Mouse (Mus musculus): ENCODE data around the gene Insl6.

Gene Insl6

DNA sequence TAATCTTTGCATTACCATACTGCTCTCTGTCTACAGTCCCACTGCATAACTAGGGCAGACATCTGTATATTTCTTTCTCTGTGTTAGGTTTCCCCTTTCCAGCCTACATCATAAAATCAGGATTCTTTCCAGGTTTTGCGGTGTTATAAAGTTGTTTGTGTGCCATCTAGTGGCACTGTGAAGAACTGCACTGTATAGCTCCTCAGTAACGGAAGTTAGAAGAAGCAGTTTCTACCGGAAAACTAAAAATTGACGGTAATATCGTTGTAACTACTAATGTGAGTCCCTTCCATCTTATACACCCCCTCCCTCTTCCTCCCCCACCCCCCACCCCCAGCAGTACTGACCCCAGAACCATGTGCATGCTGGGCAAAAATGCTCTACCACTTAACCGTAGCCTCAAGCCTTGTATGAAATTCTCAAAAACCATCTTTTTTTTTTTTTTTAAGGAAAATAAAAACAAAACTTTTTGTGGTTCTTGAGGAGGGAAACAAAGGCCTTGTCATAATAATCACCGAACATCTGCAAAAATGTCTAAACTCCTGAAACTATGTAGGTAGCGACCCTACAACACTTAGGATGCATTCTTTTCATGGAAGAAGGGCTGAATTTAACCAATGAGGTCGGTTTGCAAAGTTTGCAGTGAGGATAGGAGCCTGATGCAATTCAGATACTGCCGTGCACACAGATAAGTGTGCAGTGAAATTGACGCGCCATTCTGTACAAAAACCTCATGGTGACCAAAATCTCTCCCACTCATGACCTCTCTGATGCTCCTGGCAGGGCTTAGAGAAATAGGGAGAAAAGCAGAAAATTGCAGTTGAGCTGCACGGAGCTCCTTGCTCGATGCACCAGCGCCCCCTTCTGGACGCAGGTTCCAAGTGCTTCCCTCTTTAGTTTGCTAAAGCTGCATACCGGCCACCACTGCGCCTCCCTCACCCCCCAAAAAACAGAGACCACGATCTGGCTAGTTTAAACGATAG lies 30.0 kb upstream of the Insl6 start:
- DNase-seq (ENCODE audit: low spot score in 2 of 2): peak; percentile 71 to 82

DNA sequence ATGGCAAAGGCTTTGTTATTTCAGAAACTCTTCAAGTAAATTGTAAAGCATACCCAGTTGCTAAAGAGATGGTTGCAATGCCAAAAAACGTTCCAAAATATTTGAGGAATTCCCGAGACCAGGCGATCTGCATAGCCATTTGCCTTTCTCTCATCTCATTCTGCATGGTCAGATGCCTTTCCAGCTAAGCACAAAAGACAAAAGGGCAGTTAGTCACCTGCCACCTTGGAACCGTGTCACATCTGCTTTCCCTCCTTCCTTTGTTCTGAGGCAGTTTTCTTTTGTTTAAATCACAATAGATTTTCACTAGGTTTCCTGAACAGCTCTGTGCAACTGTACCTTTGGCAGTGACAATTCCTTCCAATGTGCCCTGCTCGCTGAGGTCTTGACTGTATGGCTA lies 25.8 kb upstream of the Insl6 start:
- DNase-seq (ENCODE audit: low spot score in 2 of 2): no peak

DNA sequence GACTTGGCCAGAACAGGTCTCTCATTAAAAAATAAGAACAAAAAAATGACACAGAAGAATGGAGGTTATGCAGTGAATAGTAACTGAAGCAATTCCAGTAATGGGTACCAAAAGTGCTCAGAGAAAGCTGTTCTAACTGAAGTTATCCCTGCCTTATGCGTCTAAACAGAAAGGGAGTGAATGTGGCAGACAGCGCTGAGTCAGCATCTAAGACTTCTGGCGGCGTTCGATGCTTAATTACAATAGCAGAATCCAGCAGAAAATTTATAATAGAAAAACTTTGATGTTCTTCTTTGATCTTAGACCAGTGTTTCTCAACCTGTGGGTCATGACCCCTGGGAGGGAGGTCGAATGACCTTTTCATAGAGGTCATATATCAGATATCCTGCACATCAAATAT lies 20.5 kb upstream of the Insl6 start:
- DNase-seq (ENCODE audit: low spot score in 2 of 2): no peak

DNA sequence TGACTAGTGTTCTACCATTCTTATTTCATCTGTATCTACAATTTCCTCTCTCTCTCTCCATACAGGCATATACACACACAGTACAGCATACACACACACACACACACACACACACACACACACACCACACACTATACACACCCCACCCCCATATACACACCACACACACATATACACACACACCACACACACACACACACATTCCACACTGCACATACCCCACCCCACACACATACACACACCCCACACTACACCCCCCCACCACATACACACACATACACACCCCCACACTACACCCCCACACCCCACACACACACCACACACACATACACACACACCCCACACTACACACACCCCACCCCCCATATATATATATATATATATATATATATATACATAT lies 19.7 kb upstream of the Insl6 start:
- DNase-seq (ENCODE audit: low spot score in 2 of 2): no peak

DNA sequence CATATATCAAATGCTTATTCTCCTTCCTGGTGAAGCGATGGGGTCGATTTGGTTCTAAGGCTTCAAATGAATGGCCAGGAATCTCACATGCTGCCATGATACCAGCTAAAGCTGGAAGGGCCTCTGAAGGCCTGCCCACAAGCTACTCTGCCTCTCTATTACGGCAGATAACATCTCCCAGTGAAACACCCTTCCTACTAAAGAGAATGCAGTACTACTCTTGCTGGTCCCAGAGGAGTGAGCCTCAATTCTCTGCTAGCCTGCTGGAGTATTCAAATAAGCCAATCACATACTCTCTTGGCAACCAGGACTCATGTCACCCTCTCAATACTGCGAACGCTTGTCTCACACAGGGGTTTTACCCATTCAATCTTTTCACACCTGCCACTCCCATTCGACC lies 17.1 kb upstream of the Insl6 start:
- no peak for DNase-seq (ENCODE audit: low spot score in 2 of 2)

DNA sequence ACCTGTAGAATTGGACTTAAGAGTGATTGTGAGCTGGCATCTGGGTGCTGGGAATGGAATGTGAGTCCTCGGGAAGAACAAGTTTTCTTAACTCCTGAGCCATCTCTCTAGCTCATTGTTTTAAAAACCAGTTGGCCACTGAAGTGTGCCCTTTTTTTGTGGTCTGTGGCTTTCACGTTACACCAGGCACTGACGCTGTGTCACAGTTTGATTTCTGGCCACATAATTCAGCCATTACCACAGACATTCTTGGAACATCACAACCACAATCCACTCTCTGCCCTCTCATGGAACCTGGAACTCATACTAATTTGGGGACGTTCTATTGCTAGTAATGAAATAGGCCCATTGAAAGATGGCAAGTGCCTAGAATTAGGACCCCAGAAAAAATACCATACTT lies 15.9 kb upstream of the Insl6 start:
- DNase-seq (ENCODE audit: low spot score in 2 of 2): no peak

DNA sequence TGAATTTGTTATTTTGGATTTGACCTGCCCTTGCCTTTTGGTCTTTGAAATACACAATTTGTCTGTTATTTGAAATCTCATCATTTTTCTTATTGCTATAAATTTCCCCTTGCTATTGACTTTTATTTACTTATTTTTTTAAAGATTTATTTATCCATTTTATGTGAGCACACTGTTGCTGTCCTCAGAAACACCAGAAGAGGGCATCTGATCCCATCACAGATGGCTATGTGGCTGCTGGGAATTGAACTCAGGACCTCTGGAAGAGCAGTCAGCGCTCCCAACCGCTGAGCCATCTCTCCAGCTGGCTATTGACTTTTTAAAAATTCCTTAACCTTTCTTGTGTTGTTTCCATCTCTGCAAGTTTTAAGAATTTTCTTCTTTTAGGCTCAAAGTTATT lies 11.5 kb upstream of the Insl6 start:
- DNase-seq (ENCODE audit: low spot score in 2 of 2): no peak

DNA sequence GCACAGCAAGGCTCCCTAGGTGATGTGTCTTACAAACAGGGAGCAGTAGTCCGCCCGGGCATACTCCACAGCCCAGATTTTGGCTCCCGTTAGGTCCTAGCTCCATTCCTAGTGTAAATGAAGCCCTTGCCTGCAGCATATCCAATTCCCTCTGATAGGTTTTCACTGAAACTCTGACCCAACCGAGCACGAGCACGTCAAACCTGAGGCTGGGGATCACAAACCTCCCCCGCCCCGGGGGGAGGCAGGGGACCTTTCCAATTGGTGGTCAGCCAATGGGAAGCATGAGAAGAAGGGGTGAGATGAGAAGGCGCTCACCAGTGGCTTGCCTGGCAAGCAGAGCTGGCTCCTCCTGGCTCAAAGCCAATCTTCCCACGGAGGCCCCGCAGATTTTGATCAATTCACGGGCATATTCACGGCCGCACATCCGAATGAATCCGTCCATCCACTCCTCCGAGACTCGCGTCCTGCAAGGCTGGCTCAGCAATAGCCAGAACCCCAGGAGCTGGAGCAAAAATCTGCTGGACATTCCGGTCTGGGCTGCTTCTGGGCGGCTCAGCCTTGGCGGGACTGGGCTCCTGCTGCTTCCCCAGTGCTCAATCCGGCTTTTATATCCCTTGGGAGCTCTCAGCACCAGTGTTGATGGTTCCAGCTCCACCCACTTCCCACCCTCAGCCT lies 9.1 kb upstream of the Insl6 start, which contains the start of gene Rln1:
Gene Rln1, minus strand, starts transcription at position 603 of the 678 bp plus-strand sequence.
- DNase-seq (ENCODE audit: low spot score in 2 of 2): peak in 1 of 2 experiments; percentile 10

DNA sequence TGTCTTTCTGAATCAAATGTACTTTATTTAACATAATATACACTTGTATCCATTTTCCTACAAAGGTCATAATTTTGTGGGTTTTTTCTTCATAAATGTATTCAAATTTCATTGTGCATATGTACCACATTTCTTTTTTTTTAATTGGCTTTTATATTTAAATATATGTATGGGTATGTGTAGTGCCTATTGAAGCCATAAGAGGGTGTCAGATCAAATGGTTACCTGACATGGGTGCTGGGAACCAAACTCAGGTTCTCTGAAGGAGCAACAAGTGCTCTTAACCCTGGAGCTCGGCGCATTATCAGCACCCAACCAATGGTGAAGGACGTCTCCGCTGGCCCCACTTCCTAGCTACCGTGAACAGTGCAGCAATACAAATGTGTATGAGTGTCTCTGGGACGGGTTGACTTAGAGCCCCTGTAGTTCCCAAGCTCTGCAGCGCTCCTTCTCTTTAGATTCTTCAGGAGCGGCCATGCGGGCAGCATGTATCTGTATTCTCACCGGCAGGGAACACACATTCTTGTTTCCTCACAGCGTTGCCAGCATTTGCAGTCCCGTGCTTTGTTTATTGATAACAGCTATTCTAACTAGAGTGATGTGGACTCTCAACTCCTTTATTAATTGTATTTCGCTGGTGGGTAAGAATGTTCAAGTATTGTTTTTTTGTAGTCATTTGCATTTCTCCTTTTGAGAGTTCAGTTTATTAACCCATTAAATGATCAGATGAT lies 1.8 kb upstream of the Insl6 start:
- DNase-seq (ENCODE audit: low spot score in 2 of 2): no peak

DNA sequence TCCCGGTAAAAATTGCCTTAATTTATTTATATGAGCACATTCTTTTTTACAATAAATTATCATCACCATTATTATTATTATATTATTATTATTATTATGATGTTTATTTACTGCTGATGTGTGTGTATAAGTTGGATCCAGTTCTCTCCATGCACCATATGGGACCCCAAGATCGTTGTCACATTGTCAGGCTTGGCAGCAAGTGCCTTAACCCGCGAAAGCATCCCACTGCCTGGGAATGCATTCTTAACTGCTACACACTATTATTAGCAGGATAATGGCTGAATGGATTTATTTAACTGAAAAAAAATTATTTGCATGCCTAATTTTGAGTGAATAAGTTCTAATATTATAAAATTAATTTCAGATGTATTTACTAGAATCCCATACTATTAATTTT lies 1.2 kb upstream of the Insl6 start:
- no peak for DNase-seq (ENCODE audit: low spot score in 2 of 2)

DNA sequence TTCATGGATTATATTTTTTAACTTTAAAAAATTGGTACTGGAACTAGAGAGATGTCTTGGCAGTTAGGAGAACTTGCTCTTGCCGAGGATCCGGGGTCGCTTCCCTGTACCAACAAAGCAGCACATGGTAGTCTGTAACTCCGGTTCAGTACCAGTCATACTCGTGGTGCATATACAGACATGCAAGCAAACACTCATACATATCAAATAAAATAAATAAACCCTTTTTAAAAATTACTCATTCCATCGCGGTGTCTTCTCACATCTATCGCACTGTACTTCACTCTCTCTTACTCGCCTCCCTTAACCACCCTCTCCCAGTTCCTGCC lies 660 bp upstream of the Insl6 start:
- DNase-seq (ENCODE audit: low spot score in 2 of 2): no peak

DNA sequence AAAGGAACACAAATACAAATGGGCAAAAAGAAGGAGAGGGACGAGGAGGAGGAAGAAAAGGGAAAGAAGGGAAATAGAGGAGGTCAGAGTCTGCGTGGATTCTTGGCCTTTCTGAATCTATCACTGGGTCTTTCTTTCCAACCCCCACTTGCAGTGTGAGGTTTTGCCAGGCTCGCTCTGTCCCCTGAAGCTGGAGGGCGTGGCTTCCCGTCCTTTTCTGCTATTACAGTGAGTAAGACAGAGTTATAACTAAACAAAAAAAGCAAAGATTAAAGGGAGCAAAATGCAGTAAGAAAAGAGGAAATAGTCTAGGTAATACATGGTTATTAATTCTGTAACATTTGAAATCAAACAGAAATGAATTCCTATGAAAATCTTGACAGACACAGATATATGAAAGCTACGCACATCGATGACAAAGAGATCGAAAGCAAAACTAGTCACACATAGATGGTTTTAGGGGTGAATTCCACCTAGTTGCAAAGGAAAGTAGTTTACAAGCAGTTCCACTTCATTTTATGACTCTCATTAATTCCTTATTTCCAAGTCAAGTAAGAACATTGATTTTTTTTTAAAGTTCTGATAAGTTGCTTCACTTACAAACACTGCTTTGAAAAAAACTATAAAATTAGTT lies 1.6 kb downstream of the Insl6 start:
- no peak for DNase-seq (ENCODE audit: low spot score in 2 of 2)

DNA sequence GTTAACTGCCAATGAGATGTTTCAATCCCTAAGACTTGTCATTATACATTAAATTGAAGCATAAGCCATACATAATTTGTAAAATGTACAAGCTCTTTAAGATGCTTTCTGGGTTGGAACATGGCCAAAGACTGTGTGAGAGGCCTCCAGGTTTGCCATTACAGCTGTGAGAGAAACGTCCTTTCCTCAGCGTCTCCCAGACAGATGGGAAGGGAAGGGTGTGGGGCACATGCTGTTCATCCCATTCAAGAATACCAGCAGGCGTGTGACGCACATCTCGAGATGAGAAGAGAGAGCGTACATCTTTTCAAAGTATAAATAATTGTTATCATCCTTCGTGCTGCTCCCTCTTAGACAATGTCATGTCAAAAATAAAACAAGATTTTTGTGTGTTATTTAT lies 12.5 kb downstream of the Insl6 start:
- DNase-seq (ENCODE audit: low spot score in 2 of 2): no peak

DNA sequence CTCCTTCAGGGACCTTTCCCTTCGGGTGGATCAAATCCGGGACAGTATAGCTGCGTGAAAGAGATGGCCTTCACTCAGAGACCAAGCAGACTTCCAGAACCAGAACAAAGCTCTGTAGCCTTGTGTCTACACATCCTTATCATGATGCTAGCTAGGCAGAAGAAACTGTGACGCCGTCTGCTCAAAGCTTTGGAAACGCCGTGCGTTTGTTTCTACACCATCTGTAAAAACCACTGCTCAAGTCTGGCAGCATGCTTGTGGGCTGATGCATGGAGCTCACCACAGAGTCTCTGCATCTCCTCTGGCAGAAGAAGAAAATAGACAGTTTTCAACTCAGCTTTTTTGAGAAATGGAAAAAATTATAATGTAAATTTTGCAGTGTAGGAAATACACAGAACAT lies 13.4 kb downstream of the Insl6 start:
- DNase-seq (ENCODE audit: low spot score in 2 of 2): no peak

DNA sequence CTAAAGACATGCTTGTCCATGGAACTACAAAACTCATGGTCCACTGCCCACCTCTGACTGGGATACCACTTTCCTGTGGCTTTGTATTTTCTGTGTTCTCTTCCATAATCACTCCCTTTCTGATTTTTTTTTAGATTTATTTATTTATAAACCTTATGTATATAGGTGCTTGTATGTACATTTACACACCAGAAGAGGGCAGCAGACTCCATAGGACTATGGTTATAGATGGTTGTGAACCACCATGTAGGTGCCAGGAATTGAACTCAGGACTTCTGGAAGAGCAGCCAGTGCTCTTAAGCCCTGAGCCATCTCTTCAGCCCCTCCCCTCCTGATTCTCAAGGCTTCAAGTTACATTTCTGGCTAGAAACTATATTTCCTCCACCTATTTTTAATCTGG lies 16.3 kb downstream of the Insl6 start:
- no peak for DNase-seq (ENCODE audit: low spot score in 2 of 2)

DNA sequence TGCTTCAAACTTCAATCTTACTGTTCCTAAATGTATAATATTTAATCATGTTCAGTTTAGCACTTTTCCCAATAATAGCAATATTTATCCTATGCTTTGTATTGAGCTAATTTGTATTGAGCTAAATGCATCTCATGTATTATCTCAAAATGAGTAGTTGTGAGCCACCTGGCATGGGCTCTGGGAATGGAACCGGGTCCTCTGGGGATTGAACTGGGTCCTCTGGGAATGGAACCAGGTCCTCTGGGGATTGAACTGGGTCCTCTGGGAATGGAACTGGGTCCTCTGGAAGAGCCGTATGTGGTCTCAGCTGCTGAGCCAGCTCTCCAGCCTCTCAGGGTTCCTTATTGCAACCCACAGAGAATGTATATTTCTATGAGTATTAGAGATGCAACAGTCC lies 23.0 kb downstream of the Insl6 start:
- no peak for DNase-seq (ENCODE audit: low spot score in 2 of 2)

DNA sequence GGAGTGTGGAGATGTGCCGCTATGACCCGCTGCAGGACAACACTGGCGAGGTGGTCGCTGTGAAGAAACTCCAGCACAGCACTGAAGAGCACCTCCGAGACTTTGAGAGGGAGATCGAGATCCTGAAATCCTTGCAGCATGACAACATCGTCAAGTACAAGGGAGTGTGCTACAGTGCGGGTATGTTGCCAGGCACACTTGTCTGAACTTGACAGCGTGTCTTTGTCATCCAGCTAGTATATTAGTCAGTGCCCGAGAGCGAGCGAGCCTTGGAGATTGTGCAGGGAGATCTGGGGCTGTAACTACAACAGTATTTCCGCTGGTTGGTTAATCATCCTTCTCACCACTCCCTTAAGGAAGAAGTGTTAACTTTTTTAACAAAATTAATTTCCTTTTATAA lies 24.2 kb downstream of the Insl6 start:
- peak; percentile 33 to 66 for DNase-seq (ENCODE audit: low spot score in 2 of 2)

DNA sequence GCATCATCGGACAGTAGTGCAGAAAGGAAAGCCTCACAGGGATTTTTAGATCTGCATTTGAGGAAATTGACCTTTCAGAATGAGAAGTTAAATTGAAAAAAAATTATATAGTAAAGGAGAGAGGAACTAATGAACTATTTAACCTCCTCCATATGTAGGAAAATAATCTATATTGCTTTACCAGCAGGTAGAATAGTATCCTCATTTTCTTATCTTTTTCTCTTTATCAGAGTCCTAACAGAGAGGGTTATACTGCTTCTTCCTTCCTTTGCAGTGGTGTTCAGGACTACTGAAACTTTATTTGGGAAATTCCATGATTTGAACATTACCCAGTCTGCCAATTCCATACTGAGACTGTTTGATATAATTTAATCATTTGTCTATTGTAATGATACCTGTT lies 27.8 kb downstream of the Insl6 start:
- DNase-seq (ENCODE audit: low spot score in 2 of 2): no peak

DNA sequence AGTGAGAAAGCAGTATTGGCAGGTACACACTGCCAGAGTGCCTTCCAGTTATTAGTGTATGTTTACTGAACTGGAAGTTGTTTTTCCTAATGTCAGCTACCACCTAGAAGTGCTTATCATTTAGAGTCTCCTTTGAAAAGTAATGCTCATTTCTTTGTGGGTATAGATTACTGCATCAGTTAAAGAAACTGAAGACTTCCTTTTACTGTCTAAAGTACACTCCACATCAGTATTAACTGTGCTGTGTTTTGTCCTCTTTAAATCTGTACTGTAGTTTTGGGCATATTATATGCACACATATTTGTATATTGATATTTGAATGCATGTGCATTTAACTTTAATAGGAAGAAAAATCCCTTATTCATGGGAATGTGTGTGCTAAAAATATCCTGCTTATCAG lies 29.0 kb downstream of the Insl6 start:
- DNase-seq (ENCODE audit: low spot score in 2 of 2): no peak

DNA sequence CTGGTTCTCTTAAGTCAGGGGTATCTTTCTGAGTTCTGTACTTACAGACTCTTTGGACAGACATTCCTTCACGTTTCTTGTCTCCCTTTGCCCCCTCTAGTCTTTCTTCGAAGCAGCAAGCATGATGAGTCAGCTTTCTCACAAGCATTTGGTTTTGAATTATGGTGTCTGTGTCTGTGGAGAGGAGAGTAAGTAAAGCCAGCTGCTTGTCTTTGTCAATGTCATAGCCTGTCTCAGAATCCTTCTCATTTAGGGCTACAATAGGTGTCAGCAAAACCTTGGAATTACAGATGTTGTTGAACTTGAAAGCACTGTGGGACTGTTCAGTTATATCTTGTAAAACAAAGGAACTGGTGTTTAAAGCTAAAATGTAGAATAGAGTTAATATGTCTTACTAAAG lies 30.4 kb downstream of the Insl6 start:
- DNase-seq (ENCODE audit: low spot score in 2 of 2): no peak

DNA sequence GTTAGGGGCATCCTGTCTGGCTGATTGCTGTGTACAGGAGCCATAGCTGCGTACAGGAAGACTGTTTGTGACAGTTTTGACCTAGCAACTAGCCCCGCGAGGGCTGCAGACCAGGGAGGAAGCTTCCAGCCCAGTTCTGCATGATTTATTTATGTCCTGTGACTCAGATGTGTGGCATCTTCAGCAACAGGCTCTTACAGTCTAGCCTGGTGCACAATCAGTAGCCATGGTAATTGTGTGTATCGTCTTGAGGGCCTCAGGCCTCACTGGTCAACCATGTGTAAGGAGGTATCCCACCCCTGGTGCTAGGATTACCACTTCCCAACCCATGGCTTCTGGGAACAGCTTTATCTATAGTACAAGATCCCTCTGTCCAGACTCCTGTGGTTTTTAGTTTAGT lies 32.6 kb downstream of the Insl6 start:
- no peak for DNase-seq (ENCODE audit: low spot score in 2 of 2)

DNA sequence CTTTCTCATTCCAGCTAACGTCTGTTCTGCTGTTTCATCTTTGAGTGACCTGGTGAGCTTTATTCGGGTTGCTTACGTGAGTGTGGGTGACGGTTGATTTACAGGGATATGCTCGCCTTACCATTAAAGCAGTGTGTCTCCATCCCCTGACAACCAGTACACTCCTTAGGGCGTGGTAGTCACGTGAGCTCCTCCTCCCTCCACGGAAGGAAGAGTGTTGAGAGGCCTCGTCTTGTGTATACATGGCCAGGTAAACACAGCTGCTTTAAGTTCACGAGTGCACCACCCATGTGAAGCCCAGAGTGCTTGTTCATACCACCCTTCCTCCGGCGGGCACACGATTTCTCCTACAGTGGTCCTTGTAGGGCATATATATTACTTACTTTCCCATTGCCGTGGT lies 33.6 kb downstream of the Insl6 start:
- no peak for DNase-seq (ENCODE audit: low spot score in 2 of 2)

Data from urinary bladder, postnatal 36 days (tissue).